Mouse (Mus musculus) intestine, postnatal 0 days (tissue): ENCODE results near the gene C2cd4d. TPM values are rescaled to one million over a fixed set of nuclear protein-coding genes. Genes with fewer than 3 reads are reported as not detected.
A peak's percentile ranks its signal among the peaks of the same experiment; 100 is the strongest.

Source experiments
- ATAC-seq: fragments of 200-750 bp; cut with Nextera tagmentation; 2 replicates; pipeline ENCODE4 v1.8.0; 2017; ENCODE audit warnings: mild to moderate bottlenecking, moderate TSS enrichment, moderate library complexity
- H3K27ac ChIP-seq: fragments of 300-500 bp; sonication (generic); 2 replicates; pipeline ENCODE4 v1.5.1; 2014; ENCODE audit warnings: mild to moderate bottlenecking, low read depth, low read length, moderate library complexity
- H3K27me3 ChIP-seq: fragments of 300-500 bp; sonication (generic); replicated peaks from 2 replicates; pipeline ENCODE4 v1.6.1; 2014; ENCODE audit warnings: low read length, mixed read lengths; ENCODE audit not compliant: control insufficient read depth, insufficient read depth
- H3K36me3 ChIP-seq: fragments of 300-500 bp; sonication (generic); 2 replicates; pipeline ENCODE4 v1.6.1; 2014; ENCODE audit warnings: mild to moderate bottlenecking, moderate library complexity; ENCODE audit not compliant: control insufficient read depth, insufficient read depth
- H3K4me1 ChIP-seq: fragments of 300-500 bp; sonication (generic); replicated peaks from 2 replicates; pipeline ENCODE4 v1.6.1; 2014; ENCODE audit warnings: antibody characterized with exemption, low read length, mixed read lengths; ENCODE audit not compliant: control insufficient read depth, insufficient read depth
- H3K4me2 ChIP-seq: fragments of 300-500 bp; sonication (generic); replicated peaks from 2 replicates; pipeline ENCODE4 v1.6.1; 2014; ENCODE audit warnings: low read depth, mild to moderate bottlenecking, moderate library complexity
- H3K4me3 ChIP-seq: fragments of 300-500 bp; sonication (generic); 2 replicates; pipeline ENCODE4 v1.5.1; 2014; ENCODE audit warnings: low read depth, low read length
- H3K9ac ChIP-seq: fragments of 300-500 bp; sonication (generic); 2 replicates; pipeline ENCODE4 v1.6.1; 2014; ENCODE audit warnings: mild to moderate bottlenecking, low read depth, low read length
- H3K9me3 ChIP-seq: fragments of 300-500 bp; sonication (generic); 2 replicates; pipeline ENCODE4 v1.6.1; 2016; ENCODE audit warnings: mixed run types; ENCODE audit not compliant: control insufficient read depth
- CTCF ChIP-seq: sonication (generic); IDR thresholded peaks from 2 replicates; pipeline ENCODE4 v1.5.1; 2016; ENCODE audit warnings: low read depth, mild to moderate bottlenecking, control low read depth, antibody characterized with exemption, moderate library complexity
- WGBS: fragments of 180-500 bp; shearing (Covaris S2); extraction: QIAGEN DNeasy Blood & Tissue Kit; methylation state at CpG from one replicate; pipeline ENCODE4 v1.1.7; 2014; 5-methylcytosine and 5-hydroxymethylcytosine counted together
- polyA plus RNA-seq: library from polyadenylated mRNA; unstranded; fragments of >200 nt; fragmentation: Nextera tagmentation; extraction: Ambion mirVana; gene quantifications from 2 replicates; pipeline ENCODE4 v1.2.1, GENCODE M21; 2015

Gene C2cd4d
- polyA plus RNA-seq, 1 experiment from 2014 or later: 0.87 TPM

DNA sequence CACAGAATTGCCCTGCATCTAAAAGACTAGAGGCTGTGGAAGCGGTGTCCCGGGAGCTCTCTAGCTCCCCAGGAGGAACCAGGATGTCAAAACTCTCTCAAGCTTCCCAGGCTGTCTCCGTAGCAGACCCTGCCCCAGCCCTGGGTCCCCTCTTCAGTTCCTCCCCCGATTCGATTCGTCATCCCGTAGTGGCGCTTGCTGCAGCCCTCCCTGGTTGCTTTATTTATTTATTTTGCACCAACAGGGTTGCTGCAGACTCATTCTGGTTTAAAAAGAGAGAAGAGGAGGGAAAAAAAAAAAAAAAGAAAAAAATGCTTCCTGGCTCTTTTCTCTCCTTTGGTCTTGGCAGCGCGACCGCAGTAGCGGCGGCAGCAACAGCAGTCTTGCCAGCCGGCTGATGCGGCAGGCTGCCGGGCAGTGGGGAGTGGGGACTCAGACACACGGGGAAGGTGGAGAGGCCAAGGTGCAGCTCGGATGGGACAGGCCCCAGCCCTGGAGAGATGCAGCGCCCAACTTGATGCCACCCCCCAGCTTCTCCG is 36.8 kb downstream of the C2cd4d start:
- 5% methylated on average over 20 of the region's 20 CpGs for WGBS
- no peak for ATAC-seq
- H3K9ac ChIP-seq: 0 out of 2 replicates have a peak overlapping the region, but pooled peaks have one; percentile 23

GRCm38 (mm10) chr3:94399663-94400310 is 37.5 kb downstream of the C2cd4d start:
- no peaks in the 10 kb centered on the region for H3K9me3 ChIP-seq
- H3K36me3 ChIP-seq: peaks cover 7% of the 10 kb centered on the region; the same call in 1 of the 2 replicates
- no peak overlapping the region for H3K27ac ChIP-seq
- 46% methylated on average over 5 of the region's 5 CpGs for WGBS
- no peak overlapping the region for H3K4me3 ChIP-seq
- H3K4me1 ChIP-seq: no peaks in the 10 kb centered on the region
- no peak overlapping the region for H3K4me2 ChIP-seq
- no peak for TF ChIP-seq CTCF
- peaks cover 6% of the 10 kb centered on the region; the same call in 1 of the 2 replicates for H3K27me3 ChIP-seq
- ATAC-seq: no peak
- H3K9ac ChIP-seq: no peak overlapping the region

More for the DNA sequence above, 36.8 kb downstream of the C2cd4d start:
- no peaks in the 10 kb centered on the region for H3K9me3 ChIP-seq
- H3K27ac ChIP-seq: no peak overlapping the region
- peak overlapping the region; percentile 33 for H3K4me2 ChIP-seq
- TF ChIP-seq CTCF: peak; percentile 34
- H3K27me3 ChIP-seq: peaks cover 6% of the 10 kb centered on the region; the same call in 1 of the 2 replicates
- no peak overlapping the region for H3K4me3 ChIP-seq
- H3K4me1 ChIP-seq: no peaks in the 10 kb centered on the region
- peaks cover 7% of the 10 kb centered on the region; the same call in 1 of the 2 replicates for H3K36me3 ChIP-seq

- Histone ChIP-seq H3K4me1 (no peaks in the 10 kb centered on the region), H3K9ac (no peak overlapping the region), H3K27ac (no peak overlapping the region), H3K4me3 (no peak overlapping the region), H3K4me2 (no peak overlapping the region), H3K9me3 (no peaks in the 10 kb centered on the region), H3K36me3 (no peaks in the 10 kb centered on the region), H3K27me3 (peaks cover 6% of the 10 kb centered on the region; the same call in 1 of the 2 replicates)
- WGBS: 69% methylated on average over 8 of the region's 8 CpGs
- ATAC-seq: no peak
- no peak for TF ChIP-seq CTCF
Observed at GRCm38 (mm10) chr3:94402451-94402850, 40.2 kb downstream of the C2cd4d start.

DNA sequence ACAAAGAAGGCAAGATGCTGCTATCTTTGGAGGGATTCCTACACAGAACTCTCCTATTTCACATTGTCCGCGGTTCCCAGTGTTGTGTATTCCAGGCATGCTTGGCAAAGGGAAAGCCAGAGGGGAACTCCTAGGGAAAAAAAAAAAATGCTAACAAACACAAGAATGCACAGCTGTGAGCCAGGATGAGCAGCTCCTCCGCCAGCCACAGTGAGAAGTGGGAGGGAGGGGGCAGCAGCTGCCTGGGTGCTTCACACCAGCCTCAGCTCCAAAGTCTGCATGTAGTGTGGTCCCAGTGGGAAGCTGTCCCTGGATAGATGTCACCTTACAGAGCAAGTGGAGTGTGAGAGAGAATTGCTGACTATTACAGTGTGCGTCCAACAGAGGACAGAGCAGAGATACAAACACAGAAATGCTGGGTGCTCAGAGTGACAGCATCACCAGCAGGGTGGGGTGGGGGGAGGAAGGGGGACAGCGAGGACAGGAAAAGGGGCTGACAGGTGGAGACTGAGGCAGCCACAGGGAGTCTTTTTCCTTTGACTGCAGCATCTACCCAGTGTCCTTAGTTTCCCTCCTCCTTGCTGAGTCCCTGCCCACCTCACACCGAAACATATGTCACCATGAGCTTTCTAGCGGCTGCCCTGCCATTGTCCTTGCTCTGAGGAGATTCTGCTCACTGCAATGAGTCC is 42.3 kb downstream of the C2cd4d start:
- peaks cover 6% of the 10 kb centered on the region; the same call in 1 of the 2 replicates for H3K27me3 ChIP-seq
- H3K36me3 ChIP-seq: no peaks in the 10 kb centered on the region
- 22% methylated on average over 7 of the region's 7 CpGs for WGBS
- no peak overlapping the region for H3K4me2 ChIP-seq
- no peak for ATAC-seq
- H3K9ac ChIP-seq: no peak overlapping the region
- no peaks in the 10 kb centered on the region for H3K9me3 ChIP-seq
- no peaks in the 10 kb centered on the region for H3K4me1 ChIP-seq
- no peak overlapping the region for H3K4me3 ChIP-seq
- no peak overlapping the region for H3K27ac ChIP-seq
- TF ChIP-seq CTCF: no peak

- TF ChIP-seq CTCF: no peak
- Histone ChIP-seq H3K27me3 (peaks cover 3% of the 10 kb centered on the region; the same call in 1 of the 2 replicates), H3K4me3 (no peak overlapping the region), H3K9me3 (no peaks in the 10 kb centered on the region), H3K4me1 (no peaks in the 10 kb centered on the region), H3K9ac (no peak overlapping the region), H3K4me2 (no peak overlapping the region), H3K36me3 (no peaks in the 10 kb centered on the region), H3K27ac (no peak overlapping the region)
- WGBS: 62% methylated on average over 4 of the region's 4 CpGs
- no peak for ATAC-seq
Observed at GRCm38 (mm10) chr3:94405561-94405960, 43.3 kb downstream of the C2cd4d start.

GRCm38 (mm10) chr3:94412530-94412929 is 50.3 kb downstream of the C2cd4d start:
- Histone ChIP-seq H3K36me3 (no peaks in the 10 kb centered on the region), H3K4me2 (peak overlapping the region; percentile 66), H3K27ac (no peak overlapping the region), H3K4me3 (peak overlapping the region; percentile 40), H3K4me1 (no peaks in the 10 kb centered on the region; the same call in 1 of the 2 replicates), H3K9me3 (no peaks in the 10 kb centered on the region), H3K27me3 (no peaks in the 10 kb centered on the region), H3K9ac (no peak overlapping the region)
- no peak for TF ChIP-seq CTCF
- ATAC-seq: peak; percentile 46
- 7% methylated on average over 25 of the region's 25 CpGs for whole genome bisulfite sequencing
